10 mouse cellular contexts compared by ENCODE assay signal in the genomic region with DNA sequence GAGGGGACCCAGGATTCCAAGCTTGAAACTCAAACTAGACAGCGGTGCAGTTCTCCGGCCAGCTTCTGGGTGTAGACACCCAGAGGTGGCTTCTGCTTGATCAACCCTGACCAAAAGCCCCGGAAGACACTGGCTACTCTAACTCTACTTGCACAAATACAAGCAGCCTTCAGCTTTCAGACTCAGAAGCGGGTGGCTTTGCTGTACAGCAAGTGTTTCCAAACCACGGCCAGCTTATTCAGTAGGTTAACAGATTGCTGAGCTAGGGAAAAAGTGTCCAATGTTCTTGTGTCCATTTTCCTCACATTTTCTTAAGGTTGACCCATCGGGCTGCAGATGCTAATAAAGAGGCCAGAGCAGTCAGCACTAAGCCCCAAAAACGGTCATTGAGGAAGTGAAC. TPM values are rescaled to one million over a fixed set of nuclear protein-coding genes. Genes with fewer than 3 reads are reported as not detected.
DNase-seq lines count a peak whose midpoint lies in the region; ATAC-seq and TF ChIP-seq lines count a peak whose summit lies in the region.
"Had no signal": no experiment of that assay in that cellular context is flagged by ENCODE, and none has a peak within 500 bp of the region (broad histone marks: within the 10 kb centered on the region; RNA-seq: fewer than 3 reads in every experiment).

No protein-coding gene starts in this region.

- peak overlapping the region; percentile 46 to 50 for H3K4me3 ChIP-seq in heart, embryonic 14.5 days (ENCODE audit: control insufficient read depth in 1 of 2, insufficient read depth in 1 of 2, low read depth in 1 of 2, low read length in 2 of 2)
- H3K4me3 ChIP-seq in ES-E14 (ENCODE audit: insufficient read depth in 1 of 2, low read depth in 1 of 2, low read length in 2 of 2, poor library complexity in 1 of 2, severe bottlenecking in 1 of 2): peak overlapping the region; percentile 43 to 45; a peak in 3 of 4 replicates
- peak overlapping the region; percentile 45 for H3K4me3 ChIP-seq in forebrain, postnatal 0 days (ENCODE audit: low read depth, low read length)
- H3K4me3 ChIP-seq in midbrain, embryonic 11.5 days (ENCODE audit: low read depth, low read length): peak overlapping the region; percentile 31; the same call in 1 of the 2 replicates

- no peaks in the 10 kb centered on the region for H3K36me3 ChIP-seq in heart, embryonic 14.5 days (ENCODE audit: control insufficient read depth, insufficient read depth, low read length)
- H3K36me3 ChIP-seq in ES-E14 (ENCODE audit: control insufficient read depth, insufficient read depth, low read length, poor library complexity, severe bottlenecking): no peaks in the 10 kb centered on the region
- H3K36me3 ChIP-seq in forebrain, postnatal 0 days (ENCODE audit: insufficient read depth): no peaks in the 10 kb centered on the region
- no peaks in the 10 kb centered on the region for H3K36me3 ChIP-seq in midbrain, embryonic 11.5 days (ENCODE audit: control insufficient read depth, insufficient read depth, low read length)

- H3K9me3 ChIP-seq in heart, embryonic 14.5 days (ENCODE audit: control insufficient read depth, low read length): peaks cover 5% of the 10 kb centered on the region; the same call in 1 of the 2 replicates
- no peaks in the 10 kb centered on the region for H3K9me3 ChIP-seq in ES-E14 (ENCODE audit: control insufficient read depth, insufficient read depth, low read depth, low read length)
- H3K9me3 ChIP-seq in forebrain, postnatal 0 days (ENCODE audit: low read length): no peaks in the 10 kb centered on the region
- no peaks in the 10 kb centered on the region for H3K9me3 ChIP-seq in midbrain, embryonic 11.5 days (ENCODE audit: control insufficient read depth, low read length)

- DNase-seq in heart, postnatal 10 days: no peak
- DNase-seq in ES-E14 (ENCODE audit: low read depth, low spot score): no peak
- no peak for DNase-seq in forebrain, postnatal 0 days
- DNase-seq in midbrain, embryonic 11.5 days (ENCODE audit: low spot score, missing footprints): peak; percentile 93
- no peak for DNase-seq in urinary bladder, postnatal 10 days (ENCODE audit: low spot score)
- DNase-seq in frontal cortex, postnatal 25 days (ENCODE audit: low spot score in 2 of 2): no peak

- TF ChIP-seq CTCF in forebrain, postnatal 0 days (IDR thresholded peaks at IDR 0.05; ENCODE audit: low read depth): no peak

- WGBS in heart, embryonic 14.5 days: 24% methylated on average over 7 of the region's 7 CpGs
- 11% methylated on average over 7 of the region's 7 CpGs for WGBS in forebrain, postnatal 0 days
- WGBS in midbrain, embryonic 11.5 days: 5% methylated on average over 7 of the region's 7 CpGs

- intact Hi-C loops in heart, postnatal 10 days (cut with DNase I): no loop called here

- no peak overlapping the region for H3K27ac ChIP-seq in heart, embryonic 14.5 days (replicated peaks in 1 of 2; ENCODE audit: control insufficient read depth in 1 of 2, insufficient read depth in 1 of 2, low read depth in 2 of 2, low read length in 2 of 2)
- no peak overlapping the region for H3K27ac ChIP-seq in ES-E14 (ENCODE audit: insufficient read depth, low read depth, low read length, poor library complexity, severe bottlenecking)
- peak overlapping the region; percentile 51 for H3K27ac ChIP-seq in forebrain, postnatal 0 days (ENCODE audit: low read depth, low read length)
- peak overlapping the region; percentile 88 for H3K27ac ChIP-seq in midbrain, embryonic 11.5 days (ENCODE audit: low read depth, low read length)

- ATAC-seq in heart, embryonic 14.5 days (ENCODE audit: insufficient number of reproducible peaks, insufficient read depth, low FRiP score, low read depth): no peak
- ATAC-seq in forebrain, postnatal 0 days: no peak
- no peak for ATAC-seq in midbrain, embryonic 11.5 days (ENCODE audit: low FRiP score)
- no peak for ATAC-seq in monocyte, adult 5-6 weeks (replicated peaks; ENCODE audit: insufficient number of reproducible peaks, low FRiP score, low TSS enrichment, poor library complexity, severe bottlenecking)

- H3K4me1 ChIP-seq in heart, embryonic 14.5 days (ENCODE audit: control insufficient read depth in 2 of 2, insufficient read depth in 2 of 2, low read length in 2 of 2): peaks cover 6 to 10% of the 10 kb centered on the region in 2 experiments; a peak in 3 of 4 replicates
- peaks cover 0 to 9% of the 10 kb centered on the region in 2 experiments; a peak in 2 of 4 replicates for H3K4me1 ChIP-seq in ES-E14 (ENCODE audit: control insufficient read depth in 2 of 2, insufficient read depth in 2 of 2, low read length in 2 of 2, poor library complexity in 1 of 2)
- H3K4me1 ChIP-seq in forebrain, postnatal 0 days (ENCODE audit: insufficient read depth): peaks cover 19% of the 10 kb centered on the region
- peaks cover 50% of the 10 kb centered on the region for H3K4me1 ChIP-seq in midbrain, embryonic 11.5 days (ENCODE audit: control insufficient read depth, insufficient read depth, low read length)

- in situ Hi-C loops in ES-E14 (cut with MboI; ENCODE audit: low sequenced_read_pairs in 2 of 2, unreplicated experiment in 2 of 2): no loop called here

- H3K27me3 ChIP-seq in heart, embryonic 14.5 days (ENCODE audit: control insufficient read depth, insufficient read depth, low read length): peaks cover 96% of the 10 kb centered on the region
- peaks cover 3% of the 10 kb centered on the region for H3K27me3 ChIP-seq in forebrain, postnatal 0 days (ENCODE audit: insufficient read depth, low read length)
- peaks cover 73% of the 10 kb centered on the region for H3K27me3 ChIP-seq in midbrain, embryonic 11.5 days (ENCODE audit: control insufficient read depth, insufficient read depth, low read length)

- H3K9ac ChIP-seq in heart, embryonic 14.5 days (ENCODE audit: low read length): peak overlapping the region; percentile 61; the same call in 1 of the 2 replicates
- 0 out of 2 replicates have a peak overlapping the region, but pooled peaks have one; percentile 9 for H3K9ac ChIP-seq in ES-E14 (ENCODE audit: insufficient read depth, low read depth, low read length, poor library complexity, severe bottlenecking)
- peak overlapping the region; percentile 75 for H3K9ac ChIP-seq in forebrain, postnatal 0 days
- H3K9ac ChIP-seq in midbrain, embryonic 11.5 days (ENCODE audit: low read length): peak overlapping the region; percentile 70

- H3K4me2 ChIP-seq in heart, embryonic 14.5 days (ENCODE audit: low read length): peak overlapping the region; percentile 84
- H3K4me2 ChIP-seq in forebrain, postnatal 0 days (ENCODE audit: low read depth): peak overlapping the region; percentile 77
- peak overlapping the region; percentile 67 for H3K4me2 ChIP-seq in midbrain, embryonic 11.5 days

TF ChIP-seq in ES-E14, 5 proteins besides CTCF, POLR2A, EP300 and RAD21:
- no peak for TF ChIP-seq MAFK (IDR thresholded peaks at IDR 0.05; ENCODE audit: insufficient read depth, low read depth, low read length)
- TF ChIP-seq HCFC1 (IDR thresholded peaks at IDR 0.05; ENCODE audit: borderline replicate concordance, insufficient read depth, low read length): no peak
- no peak for TF ChIP-seq ZC3H11A (IDR thresholded peaks at IDR 0.05; ENCODE audit: borderline replicate concordance, low read depth, low read length)
- no peak for TF ChIP-seq ZNF384 (IDR thresholded peaks at IDR 0.05; ENCODE audit: low read depth, low read length)
- no peak for TF ChIP-seq CHD2 (IDR thresholded peaks at IDR 0.05; ENCODE audit: low read depth, low read length)

RNA-seq across cellular contexts. Expression of a gene that starts 9.6 kb away (rescaled TPM):
- not detected in 2 replicates for polyA plus RNA-seq in heart, embryonic 14.5 days (2014; fragmentation: Nextera tagmentation; extraction: Ambion mirVana)
- total RNA-seq in heart, postnatal 10 days (2021): not detected
- 0.16 and 0.27 TPM in 2 replicates for total RNA-seq in ES-E14 (2012; rRNA removed)
- total RNA-seq in forebrain, postnatal 0 days (2014; rRNA removed): 0.48 and 1.2 TPM in 2 replicates
- polyA plus RNA-seq in forebrain, postnatal 0 days (2015; fragmentation: Nextera tagmentation; extraction: Ambion mirVana): 0.53 and 1.5 TPM in 2 replicates
- 6.1 and 8.0 TPM in 2 replicates for polyA plus RNA-seq in midbrain, embryonic 11.5 days (2014; fragmentation: Nextera tagmentation; extraction: Ambion mirVana)
- total RNA-seq in monocyte, adult 5-6 weeks (2017): not detected in 3 replicates
- total RNA-seq: adrenal gland, postnatal 10 days; neutrophil, adult 5-6 weeks had no signal

RNA-seq across cellular contexts. Expression of a gene that starts 22.1 kb away (rescaled TPM):
- 32.8 and 34.2 TPM in 2 replicates for polyA plus RNA-seq in heart, embryonic 14.5 days (2014; fragmentation: Nextera tagmentation; extraction: Ambion mirVana)
- 10 to 100 TPM; 36.5 to 37.1 TPM for total RNA-seq in heart, postnatal 10 days (2021)
- 28.1 and 29.0 TPM in 2 replicates for total RNA-seq in ES-E14 (2012; rRNA removed)
- 67.3 and 79.8 TPM in 2 replicates for total RNA-seq in forebrain, postnatal 0 days (2014; rRNA removed)
- 57.8 and 68.1 TPM in 2 replicates for polyA plus RNA-seq in forebrain, postnatal 0 days (2015; fragmentation: Nextera tagmentation; extraction: Ambion mirVana)
- polyA plus RNA-seq in midbrain, embryonic 11.5 days (2014; fragmentation: Nextera tagmentation; extraction: Ambion mirVana): 58.9 and 62.6 TPM in 2 replicates
- total RNA-seq in monocyte, adult 5-6 weeks (2017): 16.3 to 28.9 TPM (median 26.9 TPM) in 3 replicates

RNA-seq across cellular contexts. Expression of a gene that starts 22.3 kb away (rescaled TPM):
- polyA plus RNA-seq in heart, embryonic 14.5 days (2014; fragmentation: Nextera tagmentation; extraction: Ambion mirVana): 33.7 and 34.6 TPM in 2 replicates
- total RNA-seq in heart, postnatal 10 days (2021): 10 to 100 TPM; 13.1 to 13.8 TPM
- total RNA-seq in ES-E14 (2012; rRNA removed): 27.1 and 29.6 TPM in 2 replicates
- total RNA-seq in forebrain, postnatal 0 days (2014; rRNA removed): 49.8 and 56.1 TPM in 2 replicates
- polyA plus RNA-seq in forebrain, postnatal 0 days (2015; fragmentation: Nextera tagmentation; extraction: Ambion mirVana): 66.1 and 74.3 TPM in 2 replicates
- 36.3 and 43.1 TPM in 2 replicates for polyA plus RNA-seq in midbrain, embryonic 11.5 days (2014; fragmentation: Nextera tagmentation; extraction: Ambion mirVana)
- total RNA-seq in monocyte, adult 5-6 weeks (2017): 27.4 to 31.4 TPM (median 27.6 TPM) in 3 replicates

RNA-seq across cellular contexts. Expression of a gene that starts 23.8 kb away (rescaled TPM):
- 0.20 and 0.42 TPM in 2 replicates for polyA plus RNA-seq in heart, embryonic 14.5 days (2014; fragmentation: Nextera tagmentation; extraction: Ambion mirVana)
- under 1 TPM in 1 of 2 experiments, not detected in 1; 0.25 TPM for total RNA-seq in heart, postnatal 10 days (2021)
- total RNA-seq in ES-E14 (2012; rRNA removed): 0.26 TPM in 1 of 2 replicates, not detected in the other
- 259 and 284 TPM in 2 replicates for total RNA-seq in forebrain, postnatal 0 days (2014; rRNA removed)
- polyA plus RNA-seq in forebrain, postnatal 0 days (2015; fragmentation: Nextera tagmentation; extraction: Ambion mirVana): 348 and 396 TPM in 2 replicates
- 7.6 and 8.8 TPM in 2 replicates for polyA plus RNA-seq in midbrain, embryonic 11.5 days (2014; fragmentation: Nextera tagmentation; extraction: Ambion mirVana)
- 0.68 TPM in 1 of 3 replicates, not detected in the others for total RNA-seq in monocyte, adult 5-6 weeks (2017)
- total RNA-seq: neutrophil, adult 5-6 weeks had no signal

RNA-seq across cellular contexts. Expression of a gene that starts 34.7 kb away (rescaled TPM):
- polyA plus RNA-seq in heart, embryonic 14.5 days (2014; fragmentation: Nextera tagmentation; extraction: Ambion mirVana): 0.59 TPM in 1 of 2 replicates, not detected in the other
- not detected for total RNA-seq in heart, postnatal 10 days (2021)
- 0.49 TPM in 1 of 2 replicates, not detected in the other for total RNA-seq in ES-E14 (2012; rRNA removed)
- total RNA-seq in forebrain, postnatal 0 days (2014; rRNA removed): not detected in 2 replicates
- polyA plus RNA-seq in forebrain, postnatal 0 days (2015; fragmentation: Nextera tagmentation; extraction: Ambion mirVana): not detected in 2 replicates
- polyA plus RNA-seq in midbrain, embryonic 11.5 days (2014; fragmentation: Nextera tagmentation; extraction: Ambion mirVana): not detected in 2 replicates
- not detected in 3 replicates for total RNA-seq in monocyte, adult 5-6 weeks (2017)
- total RNA-seq: adrenal gland, postnatal 10 days; neutrophil, adult 5-6 weeks had no signal

Comparison
In these comparisons a context has a peak if more than half of its experiments do, and no peak if none do; other contexts are left out.
1. H3K27ac ChIP-seq: peak in forebrain, postnatal 0 days (single experiment) and midbrain, embryonic 11.5 days (single experiment); none in heart, embryonic 14.5 days (0 of 2) and ES-E14 (single experiment).
2. H3K9ac ChIP-seq: peak in every context shown above with its lines; median percentile 75 in forebrain, postnatal 0 days; 70 in midbrain, embryonic 11.5 days; 61 in heart, embryonic 14.5 days; 9 in ES-E14.
3. Peak in every context shown above with its lines, with median percentiles within 50 percentile points of each other: H3K4me2 ChIP-seq and H3K4me3 ChIP-seq.